Mouse (Mus musculus): ENCODE results near the gene Fkbp10.

Fkbp10 gene

GRCm38 (mm10) chr11:100409686-100410085, 5.8 kb upstream of the Fkbp10 start:
- H3K36me3 ChIP-seq (ENCODE audit: insufficient read depth, low read length), result peaks cover 37% of the 10 kb centered on the region
- no peaks in the 10 kb centered on the region for H3K9me3 ChIP-seq (ENCODE audit: low read length)
- peaks cover 22% of the 10 kb centered on the region for H3K27me3 ChIP-seq (ENCODE audit: insufficient read depth, low read length)
- H3K4me1 ChIP-seq (replicated peaks; ENCODE audit: low read depth, low read length), result peaks cover 86% of the 10 kb centered on the region
- H3K4me3 ChIP-seq (replicated peaks; ENCODE audit: low read length), result no peak overlapping the region
- no peak for TF ChIP-seq CTCF (conservative IDR thresholded peaks at IDR 0.05; ENCODE audit: low read length)
- TF ChIP-seq NANOG (IDR thresholded peaks at IDR 0.05; ENCODE audit: borderline replicate concordance, low read length), result no peak
- no peak for TF ChIP-seq POU5F1 (IDR thresholded peaks at IDR 0.05; ENCODE audit: borderline replicate concordance, low read length)

GRCm38 (mm10) chr11:100411736-100412135, 3.8 kb upstream of the Fkbp10 start:
- H3K9me3 ChIP-seq (ENCODE audit: low read length), result no peaks in the 10 kb centered on the region
- H3K27me3 ChIP-seq (ENCODE audit: insufficient read depth, low read length), result peaks cover 41% of the 10 kb centered on the region
- H3K4me1 ChIP-seq (replicated peaks; ENCODE audit: low read depth, low read length), result peaks cover 93% of the 10 kb centered on the region
- peak overlapping the region; percentile 57 for H3K4me3 ChIP-seq (replicated peaks; ENCODE audit: low read length)
- peaks cover 37% of the 10 kb centered on the region for H3K36me3 ChIP-seq (ENCODE audit: insufficient read depth, low read length)
- TF ChIP-seq POU5F1 (IDR thresholded peaks at IDR 0.05; ENCODE audit: borderline replicate concordance, low read length), result no peak
- TF ChIP-seq NANOG (IDR thresholded peaks at IDR 0.05; ENCODE audit: borderline replicate concordance, low read length), result no peak
- TF ChIP-seq CTCF (conservative IDR thresholded peaks at IDR 0.05; ENCODE audit: low read length), result no peak

GRCm38 (mm10) chr11:100413541-100413940, 2.0 kb upstream of the Fkbp10 start:
- H3K4me3 ChIP-seq (replicated peaks; ENCODE audit: low read length), result peak overlapping the region; percentile 81
- H3K36me3 ChIP-seq (ENCODE audit: insufficient read depth, low read length), result peaks cover 29% of the 10 kb centered on the region
- no peaks in the 10 kb centered on the region for H3K9me3 ChIP-seq (ENCODE audit: low read length)
- TF ChIP-seq CTCF (conservative IDR thresholded peaks at IDR 0.05; ENCODE audit: low read length), result no peak
- TF ChIP-seq POU5F1 (IDR thresholded peaks at IDR 0.05; ENCODE audit: borderline replicate concordance, low read length), result no peak
- TF ChIP-seq NANOG (IDR thresholded peaks at IDR 0.05; ENCODE audit: borderline replicate concordance, low read length), result no peak
- H3K27me3 ChIP-seq (ENCODE audit: insufficient read depth, low read length), result peaks cover 50% of the 10 kb centered on the region
- peaks cover 78% of the 10 kb centered on the region for H3K4me1 ChIP-seq (replicated peaks; ENCODE audit: low read depth, low read length)

GRCm38 (mm10) chr11:100414021-100414913, 1.2 kb upstream of the Fkbp10 start, which contains the start of gene P3h4:
Gene P3h4 (minus strand): TSS chr11:100414836.
- no peaks in the 10 kb centered on the region for H3K9me3 ChIP-seq (ENCODE audit: low read length)
- no peak for TF ChIP-seq CTCF (conservative IDR thresholded peaks at IDR 0.05; ENCODE audit: low read length)

GRCm38 (mm10) chr11:100421537-100421936, 6.0 kb downstream of the Fkbp10 start:
- H3K36me3 ChIP-seq (ENCODE audit: insufficient read depth, low read length), result peaks cover 23% of the 10 kb centered on the region
- no peak for TF ChIP-seq POU5F1 (IDR thresholded peaks at IDR 0.05; ENCODE audit: borderline replicate concordance, low read length)
- TF ChIP-seq NANOG (IDR thresholded peaks at IDR 0.05; ENCODE audit: borderline replicate concordance, low read length), result no peak
- no peak for TF ChIP-seq CTCF (conservative IDR thresholded peaks at IDR 0.05; ENCODE audit: low read length)
- H3K4me3 ChIP-seq (replicated peaks; ENCODE audit: low read length), result peak overlapping the region; percentile 68
- H3K9me3 ChIP-seq (ENCODE audit: low read length), result no peaks in the 10 kb centered on the region
- peaks cover 41% of the 10 kb centered on the region for H3K27me3 ChIP-seq (ENCODE audit: insufficient read depth, low read length)
- H3K4me1 ChIP-seq (replicated peaks; ENCODE audit: low read depth, low read length), result peaks cover 64% of the 10 kb centered on the region

More at GRCm38 (mm10) chr11:100414021-100414913, 1.2 kb upstream of the Fkbp10 start, which contains the start of gene P3h4:
- Histone ChIP-seq H3K36me3 (ENCODE audit: insufficient read depth, low read length) (peaks cover 22% of the 10 kb centered on the region), H3K27me3 (ENCODE audit: insufficient read depth, low read length) (peaks cover 50% of the 10 kb centered on the region), H3K4me3 (replicated peaks; ENCODE audit: low read length) (peak within 1 kb of the TSS; percentile 81), H3K4me1 (replicated peaks; ENCODE audit: low read depth, low read length) (peaks cover 71% of the 10 kb centered on the region)

- no peaks in the 10 kb centered on the region for H3K9me3 ChIP-seq (ENCODE audit: low read length)
- TF ChIP-seq POU5F1 (IDR thresholded peaks at IDR 0.05; ENCODE audit: borderline replicate concordance, low read length) (no peak), NANOG (IDR thresholded peaks at IDR 0.05; ENCODE audit: borderline replicate concordance, low read length) (no peak), CTCF (conservative IDR thresholded peaks at IDR 0.05; ENCODE audit: low read length) (no peak)
- H3K4me1 ChIP-seq (replicated peaks; ENCODE audit: low read depth, low read length), result peaks cover 63% of the 10 kb centered on the region
- H3K27me3 ChIP-seq (ENCODE audit: insufficient read depth, low read length), result peaks cover 31% of the 10 kb centered on the region
- H3K36me3 ChIP-seq (ENCODE audit: insufficient read depth, low read length), result peaks cover 23% of the 10 kb centered on the region
- H3K4me3 ChIP-seq (replicated peaks; ENCODE audit: low read length), result no peak overlapping the region
Observed at GRCm38 (mm10) chr11:100423836-100424235, 8.3 kb downstream of the Fkbp10 start.

- Histone ChIP-seq H3K4me3 (replicated peaks; ENCODE audit: low read length) (peak overlapping the region; percentile 41), H3K4me1 (replicated peaks; ENCODE audit: low read depth, low read length) (peaks cover 60% of the 10 kb centered on the region), H3K9me3 (ENCODE audit: low read length) (no peaks in the 10 kb centered on the region), H3K27me3 (ENCODE audit: insufficient read depth, low read length) (peaks cover 27% of the 10 kb centered on the region), H3K36me3 (ENCODE audit: insufficient read depth, low read length) (peaks cover 39% of the 10 kb centered on the region)
- TF ChIP-seq POU5F1 (IDR thresholded peaks at IDR 0.05; ENCODE audit: borderline replicate concordance, low read length) (no peak), CTCF (conservative IDR thresholded peaks at IDR 0.05; ENCODE audit: low read length) (peak; percentile 93), NANOG (IDR thresholded peaks at IDR 0.05; ENCODE audit: borderline replicate concordance, low read length) (peak; percentile 18; the same call in 1 of the 2 replicates)
Observed at GRCm38 (mm10) chr11:100425851-100426250, 10.4 kb downstream of the Fkbp10 start.

- peaks cover 18% of the 10 kb centered on the region for H3K27me3 ChIP-seq (ENCODE audit: insufficient read depth, low read length)
Observed at GRCm38 (mm10) chr11:100426820-100427219, 11.3 kb downstream of the Fkbp10 start.

More at GRCm38 (mm10) chr11:100426820-100427219, 11.3 kb downstream of the Fkbp10 start:
- Histone ChIP-seq H3K36me3 (ENCODE audit: insufficient read depth, low read length) (peaks cover 45% of the 10 kb centered on the region), H3K9me3 (ENCODE audit: low read length) (no peaks in the 10 kb centered on the region), H3K4me1 (replicated peaks; ENCODE audit: low read depth, low read length) (peaks cover 50% of the 10 kb centered on the region), H3K4me3 (replicated peaks; ENCODE audit: low read length) (no peak overlapping the region)
- no peak for TF ChIP-seq CTCF (conservative IDR thresholded peaks at IDR 0.05; ENCODE audit: low read length)
- no peak for TF ChIP-seq NANOG (IDR thresholded peaks at IDR 0.05; ENCODE audit: borderline replicate concordance, low read length)
